Mouse (Mus musculus): Measurements from ENCODE around the gene Shisa3.
A peak's percentile ranks its signal among the peaks of the same experiment; 100 is the strongest.

Gene Shisa3

GRCm38 (mm10) chr5:67607804-67608673 is at the start of gene Shisa3:
Shisa3 (plus strand) TSS chr5:67607882.
- peak; percentile 52 for DNase-seq

GRCm38 (mm10) chr5:67558644-67559043 is 49.0 kb upstream of the Shisa3 start:
- no peak for DNase-seq

GRCm38 (mm10) chr5:67559063-67559462 is 48.6 kb upstream of the Shisa3 start:
- DNase-seq, result no peak

GRCm38 (mm10) chr5:67572552-67573155 is 35.0 kb upstream of the Shisa3 start:
- DNase-seq, result peak; percentile 25

GRCm38 (mm10) chr5:67574039-67574438 is 33.6 kb upstream of the Shisa3 start:
- no peak for DNase-seq

- DNase-seq, result no peak
Observed at GRCm38 (mm10) chr5:67575705-67576104, 32.0 kb upstream of the Shisa3 start.

- no peak for DNase-seq
Observed at GRCm38 (mm10) chr5:67579725-67580633, 27.7 kb upstream of the Shisa3 start.

- no peak for DNase-seq
Observed at GRCm38 (mm10) chr5:67595070-67595469, 12.6 kb upstream of the Shisa3 start.

GRCm38 (mm10) chr5:67595629-67596028 is 12.1 kb upstream of the Shisa3 start:
- no peak for DNase-seq

GRCm38 (mm10) chr5:67599935-67600334 is 7.7 kb upstream of the Shisa3 start:
- no peak for DNase-seq

- DNase-seq, result no peak
Observed at GRCm38 (mm10) chr5:67605951-67606350, 1.7 kb upstream of the Shisa3 start.

GRCm38 (mm10) chr5:67606916-67607803 is 522 bp upstream of the Shisa3 start:
- peak; percentile 27 for DNase-seq

- no peak for DNase-seq
Observed at GRCm38 (mm10) chr5:67608674-67609519, 1.2 kb downstream of the Shisa3 start.

- DNase-seq, result no peak
Observed at GRCm38 (mm10) chr5:67609520-67609837, 1.8 kb downstream of the Shisa3 start.

GRCm38 (mm10) chr5:67621230-67621629 is 13.5 kb downstream of the Shisa3 start:
- DNase-seq, result no peak

GRCm38 (mm10) chr5:67628180-67628940 is 20.7 kb downstream of the Shisa3 start:
- no peak for DNase-seq

- DNase-seq, result no peak
Observed at GRCm38 (mm10) chr5:67629440-67629839, 21.8 kb downstream of the Shisa3 start.

- no peak for DNase-seq
Observed at GRCm38 (mm10) chr5:67629861-67630260, 22.2 kb downstream of the Shisa3 start.

GRCm38 (mm10) chr5:67631261-67631660 is 23.6 kb downstream of the Shisa3 start:
- DNase-seq, result no peak

GRCm38 (mm10) chr5:67633138-67633782 is 25.6 kb downstream of the Shisa3 start:
- no peak for DNase-seq

All from kidney, postnatal 14 days (tissue).